Mouse (Mus musculus) brown adipose tissue, adult 24 weeks (tissue): ENCODE results near the gene Smbd1. TPM values are rescaled to one million over a fixed set of nuclear protein-coding genes. Genes with fewer than 3 reads are reported as not detected.

Experiments
- H3K27ac ChIP-seq: fragments of 200-500 bp; replicated peaks from 2 replicates; pipeline ENCODE4 v1.5.1; 2012; ENCODE audit warnings: low read depth, mild to moderate bottlenecking, low read length
- H3K4me1 ChIP-seq: fragments of 200-500 bp; 2 replicates; pipeline ENCODE4 v1.6.1; 2012; ENCODE audit warnings: low read length, mixed read lengths; ENCODE audit not compliant: control insufficient read depth, insufficient read depth, insufficient read length
- H3K4me3 ChIP-seq: fragments of 200-500 bp; 2 replicates; pipeline ENCODE4 v1.5.1; 2012; ENCODE audit warnings: low read depth, mild to moderate bottlenecking, low read length, moderate library complexity; ENCODE audit not compliant: insufficient read depth
- polyA plus RNA-seq: library from polyadenylated mRNA; stranded (reverse); fragments of >200 nt; gene quantifications from 2 replicates; pipeline ENCODE4 v1.2.4, GENCODE M21; 2012; ENCODE audit not compliant: missing spikeins, insufficient read depth, insufficient read length

The Smbd1 gene
- not detected in 2 replicates for polyA plus RNA-seq

- H3K27ac ChIP-seq = no peak within 1 kb of the TSS
- H3K4me1 ChIP-seq = peaks cover 4% of the 10 kb centered on the region
- H3K4me3 ChIP-seq = no peak within 1 kb of the TSS
These were observed at the start of gene Smbd1 for GRCm38 (mm10) chr16:32810321-32810720. TSS of gene Smbd1 (minus strand) at chr16:32810477.

DNA sequence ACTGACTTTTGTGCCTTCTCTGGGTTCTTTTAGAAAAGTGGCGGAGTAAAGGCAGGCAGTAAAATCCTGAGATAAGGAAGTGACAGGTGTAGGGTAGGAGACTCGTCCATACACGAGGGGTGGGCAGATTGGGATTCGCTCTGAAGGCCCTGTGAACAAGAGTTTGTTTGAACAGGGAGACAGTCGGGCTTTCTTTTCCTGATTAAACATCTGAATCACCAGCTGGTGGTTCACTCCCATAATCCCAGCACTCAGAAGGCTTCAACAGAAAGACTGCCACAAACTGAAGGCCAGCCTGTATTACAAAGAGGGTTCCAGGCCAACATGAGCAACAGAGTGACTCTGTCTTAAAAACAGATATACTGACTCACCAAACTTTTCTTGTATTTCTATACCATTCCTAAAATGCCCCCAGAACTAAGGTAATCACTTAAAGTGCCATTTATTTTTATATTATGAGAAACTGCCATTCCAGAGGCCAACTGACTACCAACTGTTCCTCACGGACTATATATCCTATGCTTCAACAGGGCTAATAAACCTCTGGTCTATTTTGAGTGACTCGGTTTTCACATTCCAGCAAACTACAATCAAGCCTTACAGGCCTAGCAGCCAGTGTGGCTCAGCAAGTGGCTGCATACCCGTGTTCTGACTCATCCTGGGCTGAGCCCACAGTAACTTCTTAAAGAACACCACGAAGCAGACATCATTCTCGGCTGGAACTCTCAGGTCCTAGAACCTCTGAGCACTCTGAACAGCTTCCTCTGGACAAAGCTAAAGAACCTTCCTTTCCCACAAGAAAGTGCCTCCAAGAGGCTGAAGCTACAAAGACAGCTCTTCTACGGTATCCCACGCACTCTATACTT is 48.7 kb upstream of the Smbd1 start:
- no peak overlapping the region for H3K4me3 ChIP-seq
- H3K4me1 ChIP-seq = peaks cover 9% of the 10 kb centered on the region
- 0 out of 2 replicates have a peak overlapping the region, but pooled peaks have one; percentile 19 for H3K27ac ChIP-seq

GRCm38 (mm10) chr16:32858356-32858755 is 48.1 kb upstream of the Smbd1 start:
- peaks cover 9% of the 10 kb centered on the region for H3K4me1 ChIP-seq
- H3K27ac ChIP-seq = peak overlapping the region; percentile 19; the same call in 1 of the 2 replicates
- H3K4me3 ChIP-seq = no peak overlapping the region

DNA sequence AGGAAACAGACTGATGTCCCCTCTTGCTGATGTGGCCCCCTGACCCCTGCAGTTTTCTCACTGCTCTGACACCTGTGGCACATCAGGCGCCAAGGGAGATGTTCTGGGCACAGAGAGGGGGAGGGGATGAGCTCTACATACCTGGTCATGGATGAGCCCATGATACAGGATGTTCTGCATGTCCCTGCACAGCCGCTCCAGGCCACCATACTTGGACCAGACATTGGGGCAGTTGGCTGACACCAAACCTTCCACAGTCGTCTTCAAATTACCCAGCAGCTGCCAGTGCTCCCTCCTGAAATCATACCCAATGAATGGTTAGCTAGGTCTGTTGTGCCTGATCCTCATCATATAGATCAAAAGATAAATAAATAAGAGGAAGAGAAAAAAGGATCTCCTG is 46.5 kb upstream of the Smbd1 start:
- Histone ChIP-seq H3K4me3 (no peak overlapping the region), H3K27ac (no peak overlapping the region), H3K4me1 (peaks cover 7% of the 10 kb centered on the region; the same call in 1 of the 2 replicates)

GRCm38 (mm10) chr16:32854050-32854571 is 43.8 kb upstream of the Smbd1 start:
- H3K4me3 ChIP-seq = peak overlapping the region; percentile 3; the same call in 1 of the 2 replicates
- H3K4me1 ChIP-seq = peaks cover 5% of the 10 kb centered on the region; the same call in 1 of the 2 replicates
- peak overlapping the region; percentile 90 for H3K27ac ChIP-seq

GRCm38 (mm10) chr16:32853492-32854049 is 43.3 kb upstream of the Smbd1 start:
- peaks cover 5% of the 10 kb centered on the region; the same call in 1 of the 2 replicates for H3K4me1 ChIP-seq
- no peak overlapping the region for H3K4me3 ChIP-seq
- peak overlapping the region; percentile 90 for H3K27ac ChIP-seq

DNA sequence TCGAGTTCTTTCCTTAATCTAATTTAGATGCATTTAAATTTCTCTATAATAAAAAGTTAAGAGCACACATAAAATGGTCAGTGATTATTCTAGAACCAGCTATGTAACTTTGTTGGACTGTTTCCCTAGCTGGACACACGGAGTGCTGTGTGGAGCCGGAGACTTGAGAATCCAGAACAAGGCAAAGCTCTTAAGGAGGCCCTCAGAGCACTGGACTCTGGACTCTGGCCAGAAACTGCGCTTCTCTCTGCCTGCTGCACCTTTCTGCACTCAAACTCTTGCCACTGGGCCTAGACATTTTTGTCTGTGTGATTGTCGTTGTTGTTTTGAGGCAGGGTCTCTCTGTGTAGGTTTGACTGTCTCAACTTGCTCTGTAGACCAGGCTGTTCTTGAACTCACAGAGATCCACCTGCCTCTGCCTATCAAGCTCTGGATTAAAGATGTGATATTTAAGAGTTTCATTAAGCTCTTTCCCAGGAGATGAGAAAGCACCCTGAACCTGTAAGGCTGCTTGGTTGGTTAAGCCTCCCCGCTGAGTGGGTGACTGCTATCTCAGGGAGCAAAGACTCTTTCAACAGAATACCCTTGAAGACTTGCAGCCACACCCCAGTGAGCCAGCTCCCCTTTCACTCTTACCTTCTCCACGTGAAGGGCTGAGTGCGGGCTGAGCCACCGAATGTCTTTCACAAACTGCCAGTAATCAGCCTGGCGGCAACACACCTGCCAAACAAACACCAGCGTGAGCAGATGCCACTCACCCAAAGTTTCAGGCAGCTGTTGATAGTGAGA is 39.0 kb upstream of the Smbd1 start:
- H3K27ac ChIP-seq = no peak overlapping the region

DNA sequence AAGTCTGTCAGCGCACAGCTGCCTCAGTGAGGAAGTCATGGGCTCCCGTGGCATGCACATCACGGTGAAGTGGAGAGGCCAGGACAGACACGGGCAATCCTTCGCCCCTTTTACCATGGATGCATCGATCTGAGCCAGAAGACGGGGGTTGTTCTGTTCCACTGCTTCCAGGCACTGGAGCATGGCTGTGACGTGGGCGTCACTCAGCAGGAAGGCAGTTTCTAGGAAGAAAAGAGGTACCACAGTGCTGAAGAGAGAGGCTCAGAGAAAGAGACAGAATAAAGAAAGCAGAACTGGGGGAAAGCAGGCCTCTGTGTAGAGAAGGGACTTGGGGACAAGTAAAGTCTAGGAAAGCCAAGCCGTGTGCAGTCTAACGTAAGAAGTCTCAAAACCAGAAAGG is 36.8 kb upstream of the Smbd1 start:
- Histone ChIP-seq H3K4me3 (no peak overlapping the region), H3K4me1 (no peaks in the 10 kb centered on the region; the same call in 1 of the 2 replicates)

More for the DNA sequence above, 39.0 kb upstream of the Smbd1 start:
- Histone ChIP-seq H3K4me1 (peaks cover 3% of the 10 kb centered on the region; the same call in 1 of the 2 replicates), H3K4me3 (no peak overlapping the region)

DNA sequence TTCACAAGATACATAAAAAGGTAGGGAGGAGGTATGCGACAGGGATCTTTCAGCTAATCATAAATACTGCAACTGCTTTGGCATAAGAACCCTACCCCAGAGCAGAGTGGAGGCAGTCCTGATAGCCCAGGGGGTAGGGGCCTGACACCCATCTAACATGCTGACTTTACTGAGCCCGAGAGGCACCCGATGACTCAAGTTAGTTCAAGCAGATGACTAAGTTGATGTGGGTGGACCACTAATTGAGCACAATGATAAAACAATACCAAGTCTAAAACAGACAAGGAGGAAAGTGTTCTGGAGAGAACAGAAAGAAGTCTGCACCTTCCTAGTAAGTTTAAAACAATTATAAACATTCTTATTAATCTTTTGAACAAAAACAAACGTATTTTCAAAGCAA is 21.2 kb upstream of the Smbd1 start:
- Histone ChIP-seq H3K27ac (no peak overlapping the region), H3K4me1 (no peaks in the 10 kb centered on the region)

More for the DNA sequence above, 36.8 kb upstream of the Smbd1 start:
- H3K27ac ChIP-seq = no peak overlapping the region

GRCm38 (mm10) chr16:32829104-32829503 is 18.8 kb upstream of the Smbd1 start:
- Histone ChIP-seq H3K4me1 (no peaks in the 10 kb centered on the region), H3K4me3 (no peak overlapping the region), H3K27ac (no peak overlapping the region)

More for the DNA sequence above, 21.2 kb upstream of the Smbd1 start:
- H3K4me3 ChIP-seq = no peak overlapping the region

GRCm38 (mm10) chr16:32826521-32826920 is 16.2 kb upstream of the Smbd1 start:
- Histone ChIP-seq H3K4me3 (no peak overlapping the region), H3K4me1 (peaks cover 5% of the 10 kb centered on the region; the same call in 1 of the 2 replicates), H3K27ac (no peak overlapping the region)

DNA sequence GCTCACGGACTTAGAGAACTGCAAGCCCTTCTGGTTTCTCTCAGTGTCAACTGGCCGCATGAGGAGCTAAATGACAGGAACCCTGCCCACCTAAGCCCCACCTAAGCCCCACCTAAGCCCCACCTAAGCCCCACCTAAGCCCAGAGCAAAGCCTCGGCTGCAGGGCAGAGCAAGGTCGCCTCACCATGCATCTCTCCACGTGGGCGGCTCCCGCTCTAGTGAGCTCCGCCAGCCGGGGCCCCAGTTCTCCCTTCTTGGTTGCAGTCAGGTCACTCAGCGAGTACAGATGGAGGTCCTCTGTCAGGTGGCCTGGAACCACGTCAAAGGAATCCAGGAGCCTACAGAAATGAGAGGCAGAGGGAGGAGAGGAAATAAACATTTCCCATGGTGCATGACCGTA is 15.1 kb upstream of the Smbd1 start:
- no peak overlapping the region for H3K27ac ChIP-seq
- no peak overlapping the region for H3K4me3 ChIP-seq
- peaks cover 5% of the 10 kb centered on the region; the same call in 1 of the 2 replicates for H3K4me1 ChIP-seq

- H3K4me3 ChIP-seq = no peak overlapping the region
- peaks cover 5% of the 10 kb centered on the region; the same call in 1 of the 2 replicates for H3K4me1 ChIP-seq
- no peak overlapping the region for H3K27ac ChIP-seq
These were observed 13.8 kb upstream of the Smbd1 start for GRCm38 (mm10) chr16:32824061-32824460.

- Histone ChIP-seq H3K4me3 (no peak overlapping the region), H3K4me1 (peaks cover 5% of the 10 kb centered on the region; the same call in 1 of the 2 replicates), H3K27ac (0 out of 2 replicates have a peak overlapping the region, but pooled peaks have one; percentile 51)
These were observed 13.2 kb upstream of the Smbd1 start for GRCm38 (mm10) chr16:32823487-32823886.
